Mouse (Mus musculus): ENCODE measurements around the gene Golga4. TPM values are rescaled to one million over a fixed set of nuclear protein-coding genes. Genes with fewer than 3 reads are reported as not detected.

Golga4 gene
- polyA plus RNA-seq, 1 experiment from 2014 or later: 74.8 TPM

GRCm38 (mm10) chr9:118508601-118509000 lies 2.5 kb downstream of the Golga4 start:
- 83% methylated on average over 7 of the region's 7 CpGs for WGBS
- H3K9ac ChIP-seq: 0 out of 2 replicates have a peak overlapping the region, but pooled peaks have one; percentile 8
- peaks cover 55% of the 10 kb centered on the region for H3K4me1 ChIP-seq (replicated peaks)
- H3K27me3 ChIP-seq (replicated peaks): no peaks in the 10 kb centered on the region
- no peak overlapping the region for H3K27ac ChIP-seq (ENCODE audit: poor library complexity, severe bottlenecking)
- no peak for ATAC-seq (ENCODE audit: insufficient number of reproducible peaks, low FRiP score)
- no peaks in the 10 kb centered on the region for H3K9me3 ChIP-seq (replicated peaks)
- H3K4me2 ChIP-seq: peak overlapping the region; percentile 23; the same call in 1 of the 2 replicates
- H3K4me3 ChIP-seq: no peak overlapping the region
- H3K36me3 ChIP-seq: no peaks in the 10 kb centered on the region

GRCm38 (mm10) chr9:118510941-118511690 lies 5.0 kb downstream of the Golga4 start:
- Histone ChIP-seq H3K4me3 (no peak overlapping the region), H3K4me2 (0 out of 2 replicates have a peak overlapping the region, but pooled peaks have one; percentile 13), H3K27ac (ENCODE audit: poor library complexity, severe bottlenecking) (peak overlapping the region; percentile 68), H3K9me3 (replicated peaks) (no peaks in the 10 kb centered on the region), H3K27me3 (replicated peaks) (no peaks in the 10 kb centered on the region), H3K9ac (no peak overlapping the region), H3K36me3 (peaks cover 15% of the 10 kb centered on the region), H3K4me1 (replicated peaks) (peaks cover 70% of the 10 kb centered on the region)
- no peak for ATAC-seq (ENCODE audit: insufficient number of reproducible peaks, low FRiP score)
- whole genome bisulfite sequencing: 69% methylated on average over 15 of the region's 15 CpGs

GRCm38 (mm10) chr9:118512681-118513233 lies 6.7 kb downstream of the Golga4 start:
- no peaks in the 10 kb centered on the region for H3K9me3 ChIP-seq (replicated peaks)
- H3K27ac ChIP-seq (ENCODE audit: poor library complexity, severe bottlenecking): peak overlapping the region; percentile 81
- no peak for ATAC-seq (ENCODE audit: insufficient number of reproducible peaks, low FRiP score)
- H3K27me3 ChIP-seq (replicated peaks): no peaks in the 10 kb centered on the region
- H3K36me3 ChIP-seq: peaks cover 20% of the 10 kb centered on the region
- H3K9ac ChIP-seq: no peak overlapping the region
- no peak overlapping the region for H3K4me3 ChIP-seq
- peak overlapping the region; percentile 31 for H3K4me2 ChIP-seq
- 35% methylated on average over 3 of the region's 3 CpGs for WGBS
- peaks cover 75% of the 10 kb centered on the region for H3K4me1 ChIP-seq (replicated peaks)

- peaks cover 20% of the 10 kb centered on the region for H3K36me3 ChIP-seq
- WGBS: 54% methylated on average over 6 of the region's 6 CpGs
- no peak for ATAC-seq (ENCODE audit: insufficient number of reproducible peaks, low FRiP score)
- no peak overlapping the region for H3K4me2 ChIP-seq
- peak overlapping the region; percentile 63; the same call in 1 of the 2 replicates for H3K27ac ChIP-seq (ENCODE audit: poor library complexity, severe bottlenecking)
- no peak overlapping the region for H3K9ac ChIP-seq
- no peaks in the 10 kb centered on the region for H3K9me3 ChIP-seq (replicated peaks)
- H3K27me3 ChIP-seq (replicated peaks): no peaks in the 10 kb centered on the region
- H3K4me1 ChIP-seq (replicated peaks): peaks cover 73% of the 10 kb centered on the region
- no peak overlapping the region for H3K4me3 ChIP-seq
These were observed 9.4 kb downstream of the Golga4 start for GRCm38 (mm10) chr9:118515476-118515875.

DNA sequence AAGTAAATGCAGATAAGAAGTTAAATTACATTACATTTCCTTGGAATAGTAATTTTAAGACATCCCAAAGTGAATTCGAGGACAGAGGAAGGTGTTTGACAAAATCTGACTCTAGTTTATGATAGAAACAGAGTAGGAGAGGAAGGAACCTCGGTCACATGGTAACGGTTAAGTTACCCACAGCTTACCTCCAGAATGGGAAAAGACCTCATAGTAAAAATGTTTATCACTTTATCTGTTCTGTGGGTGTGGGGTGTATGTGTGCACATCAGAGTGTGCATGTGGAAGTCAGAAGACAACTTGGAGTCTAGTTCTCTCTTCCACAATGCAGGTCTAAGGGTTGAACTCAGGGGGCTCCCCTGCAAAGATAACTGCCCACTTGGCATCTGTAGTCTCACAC lies 10.1 kb downstream of the Golga4 start:
- WGBS: 89% methylated on average over 3 of the region's 3 CpGs
- Histone ChIP-seq H3K4me1 (replicated peaks) (peaks cover 73% of the 10 kb centered on the region), H3K9ac (no peak overlapping the region), H3K4me3 (no peak overlapping the region), H3K36me3 (peaks cover 20% of the 10 kb centered on the region), H3K4me2 (no peak overlapping the region), H3K9me3 (replicated peaks) (no peaks in the 10 kb centered on the region), H3K27ac (ENCODE audit: poor library complexity, severe bottlenecking) (no peak overlapping the region), H3K27me3 (replicated peaks) (no peaks in the 10 kb centered on the region)
- ATAC-seq (ENCODE audit: insufficient number of reproducible peaks, low FRiP score): no peak

- Histone ChIP-seq H3K4me2 (no peak overlapping the region), H3K27me3 (replicated peaks) (no peaks in the 10 kb centered on the region), H3K4me3 (no peak overlapping the region), H3K36me3 (peaks cover 23% of the 10 kb centered on the region), H3K9ac (no peak overlapping the region), H3K9me3 (replicated peaks) (no peaks in the 10 kb centered on the region), H3K27ac (ENCODE audit: poor library complexity, severe bottlenecking) (no peak overlapping the region), H3K4me1 (replicated peaks) (peaks cover 70% of the 10 kb centered on the region)
- no peak for ATAC-seq (ENCODE audit: insufficient number of reproducible peaks, low FRiP score)
- WGBS: 75% methylated on average over 8 of the region's 8 CpGs
These were observed 11.6 kb downstream of the Golga4 start for GRCm38 (mm10) chr9:118517619-118518018.

- H3K4me1 ChIP-seq (replicated peaks): peaks cover 65% of the 10 kb centered on the region
- no peak for ATAC-seq (ENCODE audit: insufficient number of reproducible peaks, low FRiP score)
- no peaks in the 10 kb centered on the region for H3K27me3 ChIP-seq (replicated peaks)
- no peaks in the 10 kb centered on the region for H3K9me3 ChIP-seq (replicated peaks)
- H3K36me3 ChIP-seq: peaks cover 36% of the 10 kb centered on the region
- H3K4me2 ChIP-seq: peak overlapping the region; percentile 19; the same call in 1 of the 2 replicates
- H3K27ac ChIP-seq (ENCODE audit: poor library complexity, severe bottlenecking): peak overlapping the region; percentile 80
- no peak overlapping the region for H3K4me3 ChIP-seq
- H3K9ac ChIP-seq: no peak overlapping the region
- 46% methylated on average over 8 of the region's 8 CpGs for WGBS
These were observed 13.0 kb downstream of the Golga4 start for GRCm38 (mm10) chr9:118519101-118519500.

DNA sequence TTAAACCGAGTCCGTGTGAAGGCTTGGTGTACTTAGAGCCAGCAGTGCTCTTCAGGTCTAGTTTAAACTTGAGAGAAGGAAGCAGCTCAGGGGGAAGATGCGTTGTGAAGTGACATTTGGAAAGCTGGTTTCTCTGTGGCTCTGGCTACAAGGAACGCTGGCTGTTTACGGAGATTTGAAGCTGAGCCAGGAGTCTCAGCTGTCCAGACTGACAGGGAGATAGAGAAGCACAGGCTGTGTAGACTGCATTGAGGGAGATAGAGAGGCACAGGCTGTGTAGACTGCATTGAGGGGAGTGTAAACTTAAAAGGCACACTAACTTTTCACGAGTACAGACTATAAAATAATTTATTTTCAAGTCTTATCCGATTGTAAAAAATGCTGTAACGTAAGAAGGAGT lies 13.9 kb downstream of the Golga4 start:
- ATAC-seq (ENCODE audit: insufficient number of reproducible peaks, low FRiP score): no peak
- Histone ChIP-seq H3K4me3 (peak overlapping the region; percentile 13; the same call in 1 of the 2 replicates), H3K36me3 (peaks cover 34% of the 10 kb centered on the region), H3K4me1 (replicated peaks) (peaks cover 65% of the 10 kb centered on the region), H3K27ac (ENCODE audit: poor library complexity, severe bottlenecking) (peak overlapping the region; percentile 69), H3K27me3 (replicated peaks) (no peaks in the 10 kb centered on the region), H3K9me3 (replicated peaks) (no peaks in the 10 kb centered on the region), H3K4me2 (peak overlapping the region; percentile 53), H3K9ac (no peak overlapping the region)
- WGBS: 34% methylated on average over 8 of the region's 8 CpGs

DNA sequence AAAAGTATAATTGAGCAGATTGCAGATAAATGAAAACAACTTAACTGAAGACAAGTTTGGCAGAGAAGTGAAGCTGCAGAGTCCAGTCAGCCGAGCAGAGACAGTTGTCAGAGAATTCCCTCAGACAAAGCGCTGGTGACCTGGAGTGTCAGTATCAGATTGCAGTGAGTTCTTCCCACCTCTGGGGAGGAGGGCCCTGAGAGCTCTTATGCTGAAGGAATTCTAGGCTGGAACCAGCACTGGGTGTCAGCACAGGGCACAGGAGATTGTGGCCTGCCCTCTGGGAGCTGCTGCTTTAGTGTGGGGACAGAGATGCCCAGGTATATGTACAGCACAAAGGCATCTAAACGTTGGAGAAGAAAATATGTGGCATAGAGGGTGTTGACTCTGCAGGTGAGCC lies 14.8 kb downstream of the Golga4 start:
- H3K4me2 ChIP-seq: no peak overlapping the region
- H3K36me3 ChIP-seq: peaks cover 33% of the 10 kb centered on the region
- 10% methylated on average over 3 of the region's 3 CpGs for WGBS
- no peak overlapping the region for H3K9ac ChIP-seq
- peak overlapping the region; percentile 42 for H3K27ac ChIP-seq (ENCODE audit: poor library complexity, severe bottlenecking)
- ATAC-seq (ENCODE audit: insufficient number of reproducible peaks, low FRiP score): peak; percentile 47; the same call in 1 of the 2 replicates
- no peak overlapping the region for H3K4me3 ChIP-seq
- no peaks in the 10 kb centered on the region for H3K27me3 ChIP-seq (replicated peaks)
- H3K4me1 ChIP-seq (replicated peaks): peaks cover 59% of the 10 kb centered on the region
- H3K9me3 ChIP-seq (replicated peaks): no peaks in the 10 kb centered on the region

GRCm38 (mm10) chr9:118521659-118522058 lies 15.6 kb downstream of the Golga4 start:
- no peaks in the 10 kb centered on the region for H3K27me3 ChIP-seq (replicated peaks)
- H3K9me3 ChIP-seq (replicated peaks): no peaks in the 10 kb centered on the region
- 61% methylated on average over 8 of the region's 8 CpGs for WGBS
- H3K4me3 ChIP-seq: no peak overlapping the region
- peaks cover 53% of the 10 kb centered on the region for H3K4me1 ChIP-seq (replicated peaks)
- H3K9ac ChIP-seq: peak overlapping the region; percentile 58
- peaks cover 37% of the 10 kb centered on the region for H3K36me3 ChIP-seq
- H3K27ac ChIP-seq (ENCODE audit: poor library complexity, severe bottlenecking): no peak overlapping the region
- ATAC-seq (ENCODE audit: insufficient number of reproducible peaks, low FRiP score): no peak
- no peak overlapping the region for H3K4me2 ChIP-seq

DNA sequence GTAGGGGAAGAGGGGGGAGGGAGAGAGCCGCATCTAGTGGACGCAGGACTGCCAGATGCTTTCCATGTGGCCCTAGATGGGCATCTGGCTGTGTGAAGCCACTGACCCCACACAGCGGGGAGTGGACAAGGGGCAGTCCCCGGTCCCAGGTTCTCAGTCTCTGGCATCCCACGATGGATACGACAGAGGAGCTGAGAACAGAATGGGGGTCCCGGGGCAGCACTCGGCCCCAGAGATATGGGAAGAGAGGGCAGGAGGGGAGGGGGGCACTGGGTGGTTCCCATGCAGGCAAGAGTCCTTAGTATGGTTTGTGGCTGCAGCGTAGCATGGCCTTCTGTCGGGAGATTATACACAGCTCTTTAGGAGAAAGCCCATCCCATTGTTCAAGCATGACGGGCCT lies 17.7 kb downstream of the Golga4 start:
- no peak for ATAC-seq (ENCODE audit: insufficient number of reproducible peaks, low FRiP score)
- H3K4me1 ChIP-seq (replicated peaks): peaks cover 38% of the 10 kb centered on the region
- no peak overlapping the region for H3K4me3 ChIP-seq
- no peaks in the 10 kb centered on the region for H3K27me3 ChIP-seq (replicated peaks)
- peak overlapping the region; percentile 72 for H3K27ac ChIP-seq (ENCODE audit: poor library complexity, severe bottlenecking)
- no peak overlapping the region for H3K4me2 ChIP-seq
- H3K9me3 ChIP-seq (replicated peaks): no peaks in the 10 kb centered on the region
- peaks cover 50% of the 10 kb centered on the region for H3K36me3 ChIP-seq
- no peak overlapping the region for H3K9ac ChIP-seq
- 80% methylated on average over 11 of the region's 11 CpGs for WGBS

All from heart, embryonic 12.5 days (tissue).